Mouse (Mus musculus) intestine, postnatal 0 days (tissue): ENCODE results near the gene Safb2. TPM values are rescaled to one million over a fixed set of nuclear protein-coding genes. Genes with fewer than 3 reads are reported as not detected.

ENCODE experiments used
- ATAC-seq: fragments of 200-750 bp; cut with Nextera tagmentation; 2 replicates; pipeline ENCODE4 v1.8.0; 2017; ENCODE audit warnings: mild to moderate bottlenecking, moderate TSS enrichment, moderate library complexity
- H3K27ac ChIP-seq: fragments of 300-500 bp; sonication (generic); 2 replicates; pipeline ENCODE4 v1.5.1; 2014; ENCODE audit warnings: mild to moderate bottlenecking, low read depth, low read length, moderate library complexity
- H3K27me3 ChIP-seq: fragments of 300-500 bp; sonication (generic); replicated peaks from 2 replicates; pipeline ENCODE4 v1.6.1; 2014; ENCODE audit warnings: low read length, mixed read lengths; ENCODE audit not compliant: control insufficient read depth, insufficient read depth
- H3K36me3 ChIP-seq: fragments of 300-500 bp; sonication (generic); 2 replicates; pipeline ENCODE4 v1.6.1; 2014; ENCODE audit warnings: mild to moderate bottlenecking, moderate library complexity; ENCODE audit not compliant: control insufficient read depth, insufficient read depth
- H3K4me1 ChIP-seq: fragments of 300-500 bp; sonication (generic); replicated peaks from 2 replicates; pipeline ENCODE4 v1.6.1; 2014; ENCODE audit warnings: antibody characterized with exemption, low read length, mixed read lengths; ENCODE audit not compliant: control insufficient read depth, insufficient read depth
- H3K4me2 ChIP-seq: fragments of 300-500 bp; sonication (generic); replicated peaks from 2 replicates; pipeline ENCODE4 v1.6.1; 2014; ENCODE audit warnings: low read depth, mild to moderate bottlenecking, moderate library complexity
- H3K4me3 ChIP-seq: fragments of 300-500 bp; sonication (generic); 2 replicates; pipeline ENCODE4 v1.5.1; 2014; ENCODE audit warnings: low read depth, low read length
- H3K9ac ChIP-seq: fragments of 300-500 bp; sonication (generic); 2 replicates; pipeline ENCODE4 v1.6.1; 2014; ENCODE audit warnings: mild to moderate bottlenecking, low read depth, low read length
- H3K9me3 ChIP-seq: fragments of 300-500 bp; sonication (generic); 2 replicates; pipeline ENCODE4 v1.6.1; 2016; ENCODE audit warnings: mixed run types; ENCODE audit not compliant: control insufficient read depth
- CTCF ChIP-seq: sonication (generic); IDR thresholded peaks from 2 replicates; pipeline ENCODE4 v1.5.1; 2016; ENCODE audit warnings: low read depth, mild to moderate bottlenecking, control low read depth, antibody characterized with exemption, moderate library complexity
- WGBS: fragments of 180-500 bp; shearing (Covaris S2); extraction: QIAGEN DNeasy Blood & Tissue Kit; methylation state at CpG from one replicate; pipeline ENCODE4 v1.1.7; 2014; 5-methylcytosine and 5-hydroxymethylcytosine counted together
- polyA plus RNA-seq: library from polyadenylated mRNA; unstranded; fragments of >200 nt; fragmentation: Nextera tagmentation; extraction: Ambion mirVana; gene quantifications from 2 replicates; pipeline ENCODE4 v1.2.1, GENCODE M21; 2015

Safb2 gene
- polyA plus RNA-seq, 1 experiment from 2014 or later = 22.3 TPM

DNA sequence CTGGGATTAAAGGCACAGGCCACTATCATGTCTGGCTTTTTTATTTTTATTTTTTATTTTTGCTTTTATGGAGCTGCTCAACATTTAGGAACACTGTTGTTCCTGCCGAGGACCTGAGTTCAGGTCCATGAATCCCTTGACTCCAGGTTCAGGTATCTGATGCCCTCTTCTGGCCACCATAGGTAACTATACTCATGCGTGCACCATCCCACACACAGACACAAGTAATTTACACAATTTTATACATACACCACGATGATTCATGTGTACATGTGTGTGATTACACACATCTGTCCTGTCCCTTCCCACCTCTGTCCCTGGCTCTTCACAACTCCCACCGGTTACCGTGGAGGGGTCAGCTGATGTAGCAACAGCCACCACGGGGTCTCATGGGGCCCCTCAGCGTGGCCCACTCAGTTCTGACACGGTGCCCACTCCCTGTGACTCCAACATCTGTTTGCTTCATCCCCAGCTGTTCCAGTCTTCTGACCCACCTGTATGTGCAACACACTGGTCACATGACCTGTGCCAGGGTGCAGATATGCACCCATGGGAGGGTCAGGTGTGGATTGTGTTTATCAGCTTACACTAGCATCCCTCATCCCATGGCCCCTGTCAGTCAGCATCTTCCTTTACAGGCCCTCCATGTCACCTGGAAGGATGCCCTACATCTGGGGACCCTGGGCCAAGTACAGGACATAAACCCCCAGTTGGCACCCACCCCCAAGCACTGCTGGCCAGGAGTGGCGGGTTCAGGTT lies 36.4 kb downstream of the Safb2 start:
- ATAC-seq = no peak
- Histone ChIP-seq H3K36me3 (no peaks in the 10 kb centered on the region), H3K9me3 (no peaks in the 10 kb centered on the region), H3K4me1 (no peaks in the 10 kb centered on the region), H3K4me3 (no peak overlapping the region), H3K27me3 (no peaks in the 10 kb centered on the region), H3K9ac (no peak overlapping the region), H3K27ac (no peak overlapping the region), H3K4me2 (no peak overlapping the region)
- TF ChIP-seq CTCF = peak; percentile 47
- 74% methylated on average over 9 of the region's 9 CpGs for WGBS

DNA sequence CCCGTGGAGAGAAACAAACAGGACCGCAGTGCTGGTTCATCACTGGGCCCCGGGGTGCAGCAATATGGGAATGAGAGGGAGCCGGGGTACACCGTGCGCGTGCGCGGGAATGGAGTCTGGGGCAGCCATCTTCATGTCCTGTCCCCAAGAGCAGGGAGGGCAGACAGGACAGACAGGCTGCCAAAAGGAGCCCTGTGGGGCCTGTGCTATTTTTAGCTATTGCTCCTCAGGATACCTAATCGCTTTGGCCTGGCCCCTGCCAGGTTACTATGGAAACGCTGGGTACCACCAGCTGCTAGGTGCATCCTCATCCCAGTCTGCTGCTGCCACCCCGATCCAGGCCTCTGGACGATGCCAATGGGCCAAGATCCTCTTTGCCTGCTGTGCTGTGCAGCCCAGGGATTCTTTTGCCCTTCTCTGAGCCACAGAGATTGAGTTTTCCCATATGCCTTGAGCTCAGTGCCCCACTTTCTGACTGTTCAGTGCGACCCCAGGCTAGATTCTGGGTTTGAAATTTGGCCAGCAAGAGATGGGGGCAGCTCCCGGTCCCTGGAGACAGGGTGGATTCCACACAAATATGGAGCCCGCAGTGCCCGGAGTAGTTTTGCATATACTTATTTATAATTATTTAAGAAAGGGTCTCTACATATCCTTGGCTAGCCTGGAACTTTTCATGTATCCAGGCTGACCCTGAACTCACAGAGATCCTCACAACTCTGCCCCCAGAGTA lies 37.1 kb downstream of the Safb2 start:
- no peaks in the 10 kb centered on the region for H3K36me3 ChIP-seq
- no peak overlapping the region for H3K4me3 ChIP-seq
- ATAC-seq = no peak
- no peak overlapping the region for H3K9ac ChIP-seq
- no peaks in the 10 kb centered on the region for H3K9me3 ChIP-seq
- TF ChIP-seq CTCF = no peak
- H3K4me1 ChIP-seq = no peaks in the 10 kb centered on the region
- H3K27me3 ChIP-seq = no peaks in the 10 kb centered on the region
- H3K4me2 ChIP-seq = no peak overlapping the region
- WGBS = 73% methylated on average over 17 of the region's 17 CpGs
- H3K27ac ChIP-seq = no peak overlapping the region

DNA sequence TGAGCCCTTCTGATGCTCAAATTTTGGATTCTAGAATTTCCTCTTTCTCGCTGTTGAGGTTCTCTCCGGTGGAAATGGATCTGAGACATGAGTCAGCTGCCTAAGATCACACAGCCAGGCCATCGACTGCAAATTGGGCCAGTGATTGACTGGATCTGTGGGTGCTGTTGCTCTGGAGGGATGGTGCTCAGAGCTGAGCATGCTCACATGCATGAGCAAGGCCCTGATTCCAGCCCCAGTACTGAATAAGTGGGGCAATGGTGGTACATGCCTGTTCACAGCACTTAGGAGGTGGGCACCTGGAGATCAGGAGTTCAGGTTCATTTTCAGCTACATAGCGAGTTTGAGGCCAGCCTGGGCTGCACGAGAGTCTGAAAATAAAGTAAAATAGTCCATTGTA lies 37.8 kb downstream of the Safb2 start:
- H3K36me3 ChIP-seq = no peaks in the 10 kb centered on the region
- no peak overlapping the region for H3K9ac ChIP-seq
- ATAC-seq = no peak
- WGBS = 84% methylated on average over 5 of the region's 5 CpGs
- H3K9me3 ChIP-seq = no peaks in the 10 kb centered on the region
- no peak overlapping the region for H3K27ac ChIP-seq
- H3K27me3 ChIP-seq = no peaks in the 10 kb centered on the region
- H3K4me1 ChIP-seq = no peaks in the 10 kb centered on the region
- TF ChIP-seq CTCF = no peak
- no peak overlapping the region for H3K4me3 ChIP-seq
- no peak overlapping the region for H3K4me2 ChIP-seq

DNA sequence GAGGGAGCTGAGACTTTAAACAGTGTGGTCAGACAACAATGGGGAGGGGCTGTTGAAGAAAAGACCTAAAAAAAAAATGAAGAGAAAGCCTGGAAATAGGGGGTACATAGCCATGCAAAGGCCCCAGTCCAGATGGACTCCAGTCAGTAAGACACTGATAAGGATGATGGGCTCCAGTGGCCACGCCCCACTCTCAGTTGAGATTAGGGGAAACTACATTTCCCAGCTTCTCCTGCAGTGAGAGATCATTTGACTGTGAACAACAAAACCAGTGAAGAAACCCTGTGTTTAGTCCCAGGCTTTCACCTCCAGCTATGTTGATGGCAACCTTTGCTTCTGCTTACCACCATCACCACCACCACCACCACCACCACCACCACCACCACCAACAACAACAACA lies 38.4 kb downstream of the Safb2 start:
- Histone ChIP-seq H3K4me3 (no peak overlapping the region), H3K27ac (no peak overlapping the region), H3K9ac (no peak overlapping the region), H3K9me3 (no peaks in the 10 kb centered on the region), H3K4me2 (no peak overlapping the region), H3K27me3 (no peaks in the 10 kb centered on the region), H3K36me3 (no peaks in the 10 kb centered on the region), H3K4me1 (no peaks in the 10 kb centered on the region)
- no peak for ATAC-seq
- WGBS = 60% methylated on average over 1 of the region's 1 CpGs
- no peak for TF ChIP-seq CTCF

DNA sequence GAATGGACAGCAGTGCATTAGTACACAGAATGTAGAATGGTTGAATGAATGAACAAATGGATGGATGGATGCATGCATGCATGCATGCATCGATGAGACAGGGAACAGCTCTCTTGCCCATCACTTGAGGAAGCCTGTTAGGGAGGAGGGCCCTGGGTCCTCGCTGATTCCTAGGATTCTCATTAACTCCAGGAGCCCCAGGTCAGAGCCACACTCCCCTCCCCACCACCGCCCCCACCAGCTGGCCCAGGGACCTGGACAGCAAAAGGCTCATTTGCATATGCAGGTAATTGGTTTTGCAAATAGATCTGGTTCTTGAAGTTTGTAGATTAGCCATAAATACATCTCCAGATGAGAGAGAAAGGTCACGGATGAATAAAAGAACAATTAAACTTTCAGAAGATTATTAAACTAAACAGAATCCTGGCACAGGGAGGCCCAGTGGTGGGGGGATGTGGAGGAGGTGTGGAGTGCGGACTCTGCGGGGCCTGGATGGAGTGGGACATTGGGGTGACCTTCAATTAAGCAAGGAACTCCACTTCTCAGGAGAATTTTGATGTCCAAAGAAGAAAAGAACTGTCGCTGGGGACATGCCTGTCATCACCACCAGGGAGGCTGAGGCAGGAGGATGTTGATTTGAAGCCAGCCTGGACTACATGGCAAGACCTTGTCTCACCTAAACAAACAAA lies 39.5 kb downstream of the Safb2 start:
- 75% methylated on average over 7 of the region's 7 CpGs for WGBS
- Histone ChIP-seq H3K9ac (no peak overlapping the region), H3K4me2 (no peak overlapping the region), H3K27me3 (no peaks in the 10 kb centered on the region), H3K27ac (no peak overlapping the region), H3K4me3 (no peak overlapping the region), H3K9me3 (no peaks in the 10 kb centered on the region), H3K36me3 (no peaks in the 10 kb centered on the region), H3K4me1 (no peaks in the 10 kb centered on the region)
- no peak for ATAC-seq
- no peak for TF ChIP-seq CTCF

DNA sequence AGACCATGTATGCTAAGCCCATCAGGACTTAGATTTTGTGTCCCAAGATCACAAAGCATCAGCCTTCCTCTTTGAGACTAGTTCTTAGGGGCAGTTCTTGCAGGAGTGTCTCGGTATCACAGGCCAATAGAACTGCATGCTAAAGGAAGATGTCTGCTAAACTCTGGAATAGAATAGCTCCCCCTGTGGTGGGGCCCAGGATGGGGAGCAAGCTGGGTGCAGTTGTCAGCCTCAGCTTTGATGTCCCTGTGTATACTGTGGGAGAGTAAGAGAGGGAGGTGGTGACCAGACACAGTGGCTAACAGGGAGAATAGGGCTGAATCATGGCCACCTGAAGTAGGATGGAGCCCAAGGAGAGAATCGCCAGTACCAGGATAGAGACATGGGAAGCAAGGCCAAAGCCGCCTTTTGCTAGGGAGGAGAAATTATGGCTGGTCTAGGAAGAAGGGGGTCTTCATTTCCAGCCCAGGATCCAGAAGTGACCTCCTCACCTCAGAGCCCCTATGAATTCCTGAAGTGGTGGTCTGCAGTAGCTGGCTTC lies 40.6 kb downstream of the Safb2 start:
- Histone ChIP-seq H3K9me3 (no peaks in the 10 kb centered on the region), H3K4me1 (no peaks in the 10 kb centered on the region), H3K4me2 (no peak overlapping the region), H3K36me3 (no peaks in the 10 kb centered on the region), H3K27me3 (no peaks in the 10 kb centered on the region), H3K9ac (no peak overlapping the region), H3K4me3 (no peak overlapping the region), H3K27ac (no peak overlapping the region)
- 86% methylated on average over 3 of the region's 3 CpGs for WGBS
- ATAC-seq = no peak
- peak; percentile 41 for TF ChIP-seq CTCF
